Mouse (Mus musculus) cerebellum, adult 2 months (tissue): ENCODE measurements around the gene Tspan1. TPM values are rescaled to one million over a fixed set of nuclear protein-coding genes. Genes with fewer than 3 reads are reported as not detected.

ENCODE experiments used
- DNase-seq, 2 experiments: peaks; one replicate each; pipeline ENCODE4 v3.0.0; 2021
- H3K27ac ChIP-seq: fragments of 200-500 bp; 2 replicates; pipeline ENCODE4 v1.5.1; 2012; ENCODE audit warnings: low read length, control low read depth, inconsistent platforms; ENCODE audit not compliant: insufficient read depth
- H3K27me3 ChIP-seq: fragments of 200-500 bp; 2 replicates; pipeline ENCODE4 v1.6.1; 2012; ENCODE audit warnings: inconsistent platforms, mild to moderate bottlenecking, low read length, moderate library complexity; ENCODE audit not compliant: control insufficient read depth, insufficient read depth
- H3K4me1 ChIP-seq: fragments of 200-500 bp; 2 replicates; pipeline ENCODE4 v1.6.1; 2011; ENCODE audit warnings: low read length; ENCODE audit not compliant: control insufficient read depth, insufficient read depth
- H3K4me3 ChIP-seq: fragments of 200-500 bp; replicated peaks from 2 replicates; pipeline ENCODE3; 2011; ENCODE audit warnings: mild to moderate bottlenecking, low read depth, low read length, control low read depth; ENCODE audit not compliant: insufficient read depth
- CTCF ChIP-seq: fragments of 200-500 bp; IDR thresholded peaks from 2 replicates; pipeline ENCODE4 v1.5.1; 2011; ENCODE audit warnings: low read depth, mild to moderate bottlenecking, control low read depth, low read length, moderate library complexity, borderline replicate concordance; ENCODE audit not compliant: insufficient read depth
- POLR2A ChIP-seq: fragments of 200-500 bp; IDR thresholded peaks from 2 replicates; pipeline ENCODE4 v1.6.1; 2011; ENCODE audit warnings: low read length, control low read depth, borderline replicate concordance; ENCODE audit not compliant: insufficient read depth
- WGBS: fragments of 180-500 bp; shearing (Covaris S2); methylation state at CpG from one replicate; pipeline ENCODE4 v1.1.7; 2018; 5-methylcytosine and 5-hydroxymethylcytosine counted together
- polyA plus RNA-seq: library from polyadenylated mRNA; depleted of rRNA; stranded (reverse); fragments of >200 nt; gene quantifications from 2 replicates; pipeline ENCODE4 v1.2.3, GENCODE M21; 2012; rRNA removed

Gene Tspan1
- polyA plus RNA-seq = 0.47 and 0.67 TPM in 2 replicates

- peak; percentile 53 for DNase-seq
- Histone ChIP-seq H3K27me3 (no peaks in the 10 kb centered on the region), H3K4me3 (no peak within 1 kb of the TSS), H3K4me1 (no peaks in the 10 kb centered on the region; the same call in 1 of the 2 replicates), H3K27ac (no peak within 1 kb of the TSS)
- TF ChIP-seq POLR2A (no peak), CTCF (0 out of 2 replicates have a peak, but pooled peaks have one; percentile 14)
- 14% methylated on average over 7 of the region's 7 CpGs for WGBS
These were observed at the start of gene Tspan1 for GRCm38 (mm10) chr4:116167404-116167803. Gene Tspan1, minus strand, starts transcription at chr4:116167601.

DNA sequence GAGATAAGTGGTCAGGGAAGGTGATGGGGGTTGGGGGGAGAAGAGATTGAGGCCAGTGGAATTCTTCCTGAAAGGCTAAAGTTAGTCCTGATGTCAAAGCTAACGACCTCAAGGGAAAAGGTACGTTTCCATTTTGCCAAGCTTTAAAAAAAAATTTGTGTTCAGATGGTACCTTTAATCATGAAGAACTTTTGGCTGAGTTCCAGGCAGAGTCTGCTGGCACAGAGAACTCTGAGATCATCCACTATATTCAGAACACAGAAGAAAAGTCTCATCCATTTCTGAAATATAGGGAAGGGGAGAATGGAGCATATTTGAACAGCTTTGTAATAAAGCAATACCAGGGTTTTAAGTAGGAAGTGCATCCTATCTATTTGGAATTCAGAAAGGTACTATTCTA lies 49.6 kb upstream of the Tspan1 start:
- Histone ChIP-seq H3K4me1 (peaks cover 9% of the 10 kb centered on the region; the same call in 1 of the 2 replicates), H3K27me3 (no peaks in the 10 kb centered on the region), H3K4me3 (no peak overlapping the region), H3K27ac (peak overlapping the region; percentile 91; the same call in 1 of the 2 replicates)
- WGBS = 4% methylated on average over 2 of the region's 2 CpGs
- no peak for TF ChIP-seq POLR2A
- no peak for TF ChIP-seq CTCF
- DNase-seq = peak; percentile 73 to 90

DNA sequence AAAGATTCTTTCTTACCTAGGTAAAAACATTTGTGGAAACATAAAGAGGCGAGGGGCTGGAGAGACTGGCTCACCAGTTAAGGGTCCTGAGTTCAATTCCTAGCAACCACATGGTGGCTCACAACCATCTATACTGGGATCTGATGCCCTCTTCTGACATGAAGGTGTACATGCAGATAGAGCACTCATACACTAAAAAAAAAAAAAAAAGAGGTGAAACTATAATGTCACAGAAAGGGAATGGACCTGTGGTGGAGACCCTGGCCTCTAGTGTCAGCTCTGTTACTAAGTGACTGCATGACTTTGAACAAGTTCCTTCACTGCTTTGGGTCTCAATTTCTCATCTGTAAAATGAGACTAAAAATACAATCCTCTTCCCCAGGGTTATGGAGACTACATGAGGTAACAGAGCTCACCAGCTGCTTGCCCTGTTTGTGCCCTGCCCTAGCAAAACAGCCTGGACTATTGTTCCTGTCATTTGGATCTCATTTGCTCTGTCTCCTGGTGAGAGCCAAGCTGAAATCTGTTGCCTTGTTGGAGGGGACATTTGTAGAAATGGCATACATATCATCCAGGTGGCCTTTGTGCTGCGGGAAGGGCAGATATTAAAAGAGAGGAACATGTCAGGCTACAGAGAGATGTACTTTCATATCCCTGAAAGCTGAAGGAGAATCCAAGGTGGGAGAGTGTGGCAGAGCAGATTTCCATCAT lies 48.6 kb upstream of the Tspan1 start:
- H3K27ac ChIP-seq = peak overlapping the region; percentile 86
- WGBS = 49% methylated on average over 2 of the region's 2 CpGs
- peak; percentile 67 to 87 for DNase-seq
- no peaks in the 10 kb centered on the region for H3K27me3 ChIP-seq
- no peak for TF ChIP-seq CTCF
- peak; percentile 41; the same call in 1 of the 2 replicates for TF ChIP-seq POLR2A
- H3K4me3 ChIP-seq = no peak overlapping the region
- peaks cover 9% of the 10 kb centered on the region; the same call in 1 of the 2 replicates for H3K4me1 ChIP-seq

DNA sequence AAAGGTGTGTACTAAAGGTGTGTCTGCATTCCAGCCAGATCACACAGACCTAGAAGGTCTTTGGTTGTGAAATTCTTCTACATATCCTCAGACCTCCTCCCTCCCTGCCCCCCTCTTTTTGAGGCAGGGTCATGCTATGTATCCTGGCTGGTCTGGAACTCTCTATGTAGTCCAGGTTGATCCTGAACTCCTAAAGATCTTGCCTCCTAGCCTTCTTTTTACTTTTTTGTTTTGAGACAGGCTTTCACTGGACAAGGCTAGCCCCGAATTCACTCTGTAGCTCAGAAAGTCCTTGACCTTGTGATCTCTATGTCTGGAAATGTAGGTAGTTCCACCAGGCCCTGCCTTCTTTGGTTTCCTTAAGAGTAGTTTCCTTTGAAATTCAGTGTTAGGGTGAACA lies 41.5 kb upstream of the Tspan1 start:
- H3K4me3 ChIP-seq = no peak overlapping the region
- no peak for DNase-seq
- WGBS = 87% methylated on average over 1 of the region's 1 CpGs
- H3K4me1 ChIP-seq = no peaks in the 10 kb centered on the region
- no peaks in the 10 kb centered on the region for H3K27me3 ChIP-seq
- H3K27ac ChIP-seq = no peak overlapping the region
- no peak for TF ChIP-seq POLR2A
- TF ChIP-seq CTCF = no peak

- DNase-seq = no peak
- TF ChIP-seq POLR2A (no peak), CTCF (no peak)
- Histone ChIP-seq H3K27me3 (no peaks in the 10 kb centered on the region), H3K27ac (no peak overlapping the region), H3K4me1 (no peaks in the 10 kb centered on the region), H3K4me3 (no peak overlapping the region)
- WGBS = 91% methylated on average over 4 of the region's 4 CpGs
These were observed 39.1 kb upstream of the Tspan1 start for GRCm38 (mm10) chr4:116206531-116206930.

GRCm38 (mm10) chr4:116204422-116204821 lies 37.0 kb upstream of the Tspan1 start:
- H3K27ac ChIP-seq = no peak overlapping the region
- no peak for TF ChIP-seq CTCF
- TF ChIP-seq POLR2A = no peak
- no peak overlapping the region for H3K4me3 ChIP-seq
- WGBS = 84% methylated on average over 3 of the region's 3 CpGs
- DNase-seq = no peak
- H3K4me1 ChIP-seq = no peaks in the 10 kb centered on the region
- no peaks in the 10 kb centered on the region for H3K27me3 ChIP-seq

GRCm38 (mm10) chr4:116198422-116198821 lies 31.0 kb upstream of the Tspan1 start:
- H3K27me3 ChIP-seq = no peaks in the 10 kb centered on the region
- no peak overlapping the region for H3K4me3 ChIP-seq
- DNase-seq = peak; percentile 47 to 51
- TF ChIP-seq CTCF (peak; percentile 57; the same call in 1 of the 2 replicates), POLR2A (no peak)
- WGBS = 55% methylated on average over 2 of the region's 2 CpGs
- no peaks in the 10 kb centered on the region for H3K4me1 ChIP-seq
- H3K27ac ChIP-seq = no peak overlapping the region
